Mouse (Mus musculus): ENCODE measurements at regions not wholly inside any gene's neighbourhood (a gene's known extent, or its start where the extent isn't known, plus 50 kb on each side); places are given as distances from the start of the nearest gene placed in this dataset.
A peak's percentile ranks its signal among the peaks of the same experiment; 100 is the strongest.

- DNase-seq = no peak
Observed at GRCm38 (mm10) chr15:94049638-94050273, 415.5 kb downstream of the Adamts20 start.

- DNase-seq = no peak
Observed at GRCm38 (mm10) chr15:94046186-94046585, 419.0 kb downstream of the Adamts20 start.

- DNase-seq = peak; percentile 41
Observed at GRCm38 (mm10) chr15:94045131-94045756, 420.0 kb downstream of the Adamts20 start.

GRCm38 (mm10) chr15:94032957-94033356 lies 432.3 kb downstream of the Adamts20 start:
- DNase-seq = no peak

- peak; percentile 19 for DNase-seq
Observed at GRCm38 (mm10) chr15:94025996-94026696, 430.5 kb upstream of the Prickle1 start.

- peak; percentile 33 for DNase-seq
Observed at GRCm38 (mm10) chr15:94025239-94025971, 429.7 kb upstream of the Prickle1 start.

- no peak for DNase-seq
Observed at GRCm38 (mm10) chr15:94024806-94025205, 429.1 kb upstream of the Prickle1 start.

GRCm38 (mm10) chr15:94024126-94024730 lies 428.5 kb upstream of the Prickle1 start:
- DNase-seq = no peak

- peak; percentile 32 for DNase-seq
Observed at GRCm38 (mm10) chr15:94023501-94023900, 427.8 kb upstream of the Prickle1 start.

GRCm38 (mm10) chr15:94017814-94018213 lies 422.1 kb upstream of the Prickle1 start:
- DNase-seq = peak; percentile 8

- no peak for DNase-seq
Observed at GRCm38 (mm10) chr15:94011499-94011898, 415.8 kb upstream of the Prickle1 start.

- no peak for DNase-seq
Observed at GRCm38 (mm10) chr15:94006082-94006481, 410.4 kb upstream of the Prickle1 start.

GRCm38 (mm10) chr15:94004911-94005310 lies 409.2 kb upstream of the Prickle1 start:
- DNase-seq = no peak

GRCm38 (mm10) chr15:94003145-94003544 lies 407.5 kb upstream of the Prickle1 start:
- no peak for DNase-seq

GRCm38 (mm10) chr15:93994542-93994941 lies 398.9 kb upstream of the Prickle1 start:
- no peak for DNase-seq

- no peak for DNase-seq
Observed at GRCm38 (mm10) chr15:93990139-93990538, 394.4 kb upstream of the Prickle1 start.

- DNase-seq = no peak
Observed at GRCm38 (mm10) chr15:93988367-93988766, 392.7 kb upstream of the Prickle1 start.

GRCm38 (mm10) chr15:93986631-93987429 lies 391.1 kb upstream of the Prickle1 start:
- no peak for DNase-seq

GRCm38 (mm10) chr15:93982091-93982490 lies 386.4 kb upstream of the Prickle1 start:
- DNase-seq = no peak

- DNase-seq = peak; percentile 7
Observed at GRCm38 (mm10) chr15:93977494-93977893, 381.8 kb upstream of the Prickle1 start.

- DNase-seq = no peak
Observed at GRCm38 (mm10) chr15:93974727-93975126, 379.0 kb upstream of the Prickle1 start.
